Mouse (Mus musculus): ENCODE measurements around the gene Arid1b. TPM values are rescaled to one million over a fixed set of nuclear protein-coding genes. Genes with fewer than 3 reads are reported as not detected.

Gene Arid1b
- polyA plus RNA-seq, 2 experiments, result 14.7 to 20.5 TPM

DNA sequence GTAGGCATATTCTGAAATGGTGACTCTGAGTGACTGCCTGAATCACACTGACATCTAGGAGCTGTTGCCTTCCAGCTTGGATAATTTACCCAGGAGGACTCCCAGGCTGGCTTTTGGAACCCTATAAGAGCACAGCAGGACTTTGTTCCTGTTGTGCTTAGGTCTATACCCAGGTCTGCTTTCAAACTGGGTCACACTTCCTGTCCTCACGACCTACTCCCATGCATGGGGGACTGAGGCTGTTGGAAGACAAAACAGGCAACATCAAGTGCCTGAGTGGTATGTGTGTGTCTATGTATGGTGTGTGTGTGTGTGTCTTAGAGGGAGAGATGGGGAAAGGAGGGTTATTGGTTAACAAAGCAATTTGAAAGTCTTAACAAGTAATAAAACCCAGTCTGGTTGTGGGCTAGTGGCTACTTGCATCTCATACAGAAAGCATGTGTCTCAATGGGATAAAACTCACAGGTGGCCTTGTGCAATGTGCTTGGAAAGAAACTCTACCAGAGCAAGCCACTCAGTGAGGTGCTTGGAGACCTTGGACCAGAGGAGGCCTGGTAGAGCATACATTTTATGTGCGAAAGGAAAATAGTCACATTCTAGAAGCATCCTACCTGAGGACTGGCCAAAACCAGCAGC is 42.2 kb downstream of the Arid1b start:
- H3K27ac ChIP-seq (replicated peaks; ENCODE audit: low read depth, low read length), result no peak overlapping the region
- no peak for DNase-seq (ENCODE audit: low spot score)

DNA sequence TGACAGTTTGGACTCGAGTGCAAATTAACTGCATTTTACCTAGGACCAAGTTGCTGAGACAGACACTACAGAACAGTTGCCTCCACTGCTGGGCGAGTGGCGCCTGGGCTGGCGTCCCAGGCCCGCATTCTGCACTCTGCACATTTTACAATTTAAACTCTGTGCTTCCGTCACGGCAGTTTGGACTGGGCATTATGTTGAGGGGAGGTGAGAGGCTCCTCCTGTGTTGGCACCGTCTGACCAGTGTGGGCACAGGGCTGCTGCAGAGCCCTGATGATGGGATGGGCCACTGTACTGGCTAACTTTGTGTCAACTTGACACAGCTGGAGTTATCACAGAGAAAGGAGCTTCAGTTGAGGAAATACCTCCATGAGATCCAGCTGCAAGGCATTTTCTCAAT is 43.1 kb downstream of the Arid1b start:
- Histone ChIP-seq H3K9ac (ENCODE audit: low read depth, low read length, severe bottlenecking) (no peak overlapping the region), H3K4me3 (replicated peaks; ENCODE audit: low read length) (no peak overlapping the region), H3K9me3 (ENCODE audit: control insufficient read depth, low read length) (no peaks in the 10 kb centered on the region), H3K4me1 (ENCODE audit: control insufficient read depth, insufficient read depth, low read length) (peaks cover 10% of the 10 kb centered on the region), H3K27me3 (ENCODE audit: control insufficient read depth, insufficient read depth, low read length) (no peaks in the 10 kb centered on the region), H3K27ac (replicated peaks; ENCODE audit: low read depth, low read length) (no peak overlapping the region), H3K36me3 (ENCODE audit: control insufficient read depth, insufficient read depth, low read length) (peaks cover 10% of the 10 kb centered on the region; the same call in 1 of the 2 replicates), H3K4me2 (replicated peaks; ENCODE audit: low read depth, low read length, severe bottlenecking) (no peak overlapping the region)
- 48% methylated on average over 8 of the region's 8 CpGs for WGBS
- no peak for TF ChIP-seq POLR2A (IDR thresholded peaks at IDR 0.05; ENCODE audit: borderline replicate concordance, extremely low read depth, insufficient read depth, insufficient read length)
- DNase-seq (ENCODE audit: low spot score) (no peak), ATAC-seq (ENCODE audit: low FRiP score, low read depth) (no peak)

More for the DNA sequence above, 42.2 kb downstream of the Arid1b start:
- Histone ChIP-seq H3K4me3 (replicated peaks; ENCODE audit: low read length) (no peak overlapping the region), H3K27me3 (ENCODE audit: control insufficient read depth, insufficient read depth, low read length) (no peaks in the 10 kb centered on the region), H3K4me1 (ENCODE audit: control insufficient read depth, insufficient read depth, low read length) (peaks cover 10% of the 10 kb centered on the region), H3K36me3 (ENCODE audit: control insufficient read depth, insufficient read depth, low read length) (0 out of 2 replicates have a peak, but pooled peaks cover 4% of the 10 kb centered on the region), H3K9ac (ENCODE audit: low read depth, low read length, severe bottlenecking) (no peak overlapping the region), H3K4me2 (replicated peaks; ENCODE audit: low read depth, low read length, severe bottlenecking) (no peak overlapping the region), H3K9me3 (ENCODE audit: control insufficient read depth, low read length) (no peaks in the 10 kb centered on the region)
- TF ChIP-seq POLR2A (IDR thresholded peaks at IDR 0.05; ENCODE audit: borderline replicate concordance, extremely low read depth, insufficient read depth, insufficient read length), result no peak
- 48% methylated on average over 2 of the region's 2 CpGs for WGBS
- ATAC-seq (ENCODE audit: low FRiP score, low read depth), result no peak

DNA sequence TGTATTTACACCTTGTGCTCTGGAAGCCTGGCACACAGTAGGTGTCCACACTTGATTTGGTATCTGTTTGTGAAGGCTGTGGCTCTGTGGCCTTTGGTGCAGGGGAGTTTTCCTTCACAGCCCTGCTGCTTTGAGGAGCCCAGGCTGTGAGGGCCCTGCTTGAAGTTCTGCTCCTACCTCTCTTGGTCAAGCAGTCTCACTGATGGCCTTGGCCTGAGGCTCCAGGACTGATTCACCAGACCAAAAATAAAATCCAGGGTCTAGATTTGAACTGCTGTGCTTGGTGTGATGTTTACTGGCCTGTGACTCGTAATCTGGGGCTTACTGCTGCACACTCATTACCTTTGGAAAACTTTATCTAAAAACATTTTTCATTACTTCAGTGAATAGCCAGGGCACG is 45.7 kb downstream of the Arid1b start:
- Histone ChIP-seq H3K36me3 (ENCODE audit: control insufficient read depth, insufficient read depth, low read length) (peaks cover 10% of the 10 kb centered on the region; the same call in 1 of the 2 replicates), H3K27me3 (ENCODE audit: control insufficient read depth, insufficient read depth, low read length) (no peaks in the 10 kb centered on the region), H3K27ac (replicated peaks; ENCODE audit: low read depth, low read length) (no peak overlapping the region), H3K4me2 (replicated peaks; ENCODE audit: low read depth, low read length, severe bottlenecking) (no peak overlapping the region), H3K4me1 (ENCODE audit: control insufficient read depth, insufficient read depth, low read length) (peaks cover 22% of the 10 kb centered on the region), H3K9me3 (ENCODE audit: control insufficient read depth, low read length) (no peaks in the 10 kb centered on the region), H3K9ac (ENCODE audit: low read depth, low read length, severe bottlenecking) (no peak overlapping the region), H3K4me3 (replicated peaks; ENCODE audit: low read length) (no peak overlapping the region)
- 68% methylated on average over 2 of the region's 2 CpGs for WGBS
- no peak for DNase-seq (ENCODE audit: low spot score)
- TF ChIP-seq POLR2A (IDR thresholded peaks at IDR 0.05; ENCODE audit: borderline replicate concordance, extremely low read depth, insufficient read depth, insufficient read length), result no peak
- ATAC-seq (ENCODE audit: low FRiP score, low read depth), result no peak

DNA sequence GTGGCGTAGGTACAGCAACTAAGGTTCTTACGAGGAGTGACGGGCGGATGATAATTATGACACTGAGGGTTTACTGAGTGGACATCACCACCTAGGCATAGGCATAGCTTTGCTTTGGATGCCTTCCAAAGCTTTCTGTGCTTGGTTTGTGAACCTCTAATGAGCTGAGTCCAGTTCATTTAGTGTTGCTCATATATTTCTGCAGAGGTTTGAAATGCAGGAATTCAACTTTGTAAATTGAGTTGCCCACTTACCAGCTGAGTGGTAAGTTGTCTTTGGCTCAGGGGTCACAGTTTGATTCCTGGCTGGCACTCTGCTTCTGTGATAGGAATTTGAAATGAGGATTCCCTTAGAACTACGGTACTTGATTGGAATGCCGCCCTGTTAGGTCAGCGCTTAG is 49.7 kb downstream of the Arid1b start:
- H3K9me3 ChIP-seq (ENCODE audit: control insufficient read depth, low read length), result no peaks in the 10 kb centered on the region
- no peak for DNase-seq (ENCODE audit: low spot score)
- no peak overlapping the region for H3K9ac ChIP-seq (ENCODE audit: low read depth, low read length, severe bottlenecking)
- H3K4me2 ChIP-seq (replicated peaks; ENCODE audit: low read depth, low read length, severe bottlenecking), result no peak overlapping the region
- H3K4me3 ChIP-seq (replicated peaks; ENCODE audit: low read length), result no peak overlapping the region
- ATAC-seq (ENCODE audit: low FRiP score, low read depth), result no peak
- H3K36me3 ChIP-seq (ENCODE audit: control insufficient read depth, insufficient read depth, low read length), result peaks cover 13% of the 10 kb centered on the region; the same call in 1 of the 2 replicates
- WGBS, result 71% methylated on average over 7 of the region's 7 CpGs
- no peaks in the 10 kb centered on the region for H3K27me3 ChIP-seq (ENCODE audit: control insufficient read depth, insufficient read depth, low read length)
- TF ChIP-seq POLR2A (IDR thresholded peaks at IDR 0.05; ENCODE audit: borderline replicate concordance, extremely low read depth, insufficient read depth, insufficient read length), result no peak
- no peak overlapping the region for H3K27ac ChIP-seq (replicated peaks; ENCODE audit: low read depth, low read length)
- H3K4me1 ChIP-seq (ENCODE audit: control insufficient read depth, insufficient read depth, low read length), result peaks cover 12% of the 10 kb centered on the region

DNA sequence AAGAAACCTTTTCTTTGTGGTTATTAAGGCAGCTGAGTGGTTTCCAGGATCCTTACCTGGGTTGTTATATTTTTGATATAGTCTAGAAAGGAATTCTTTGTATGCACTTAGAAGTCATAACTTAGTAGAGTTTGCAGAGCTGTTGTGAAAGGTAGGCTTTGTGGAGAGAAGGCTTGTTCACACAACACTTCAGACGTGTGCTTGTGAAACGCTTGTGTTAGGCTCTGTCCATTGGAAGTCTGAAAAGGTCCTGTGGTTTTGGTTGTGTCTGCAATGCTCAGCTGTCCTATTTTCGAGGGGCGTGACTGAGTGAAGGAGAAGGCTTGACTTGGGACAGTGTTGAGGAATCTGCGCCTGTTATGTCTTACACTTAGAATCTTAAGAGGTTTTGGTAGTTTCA is 51.5 kb downstream of the Arid1b start:
- peaks cover 17% of the 10 kb centered on the region for H3K4me1 ChIP-seq (ENCODE audit: control insufficient read depth, insufficient read depth, low read length)
- WGBS, result 85% methylated on average over 5 of the region's 5 CpGs

More for the DNA sequence above, 51.5 kb downstream of the Arid1b start:
- Histone ChIP-seq H3K4me2 (replicated peaks; ENCODE audit: low read depth, low read length, severe bottlenecking) (no peak overlapping the region), H3K27me3 (ENCODE audit: control insufficient read depth, insufficient read depth, low read length) (no peaks in the 10 kb centered on the region), H3K36me3 (ENCODE audit: control insufficient read depth, insufficient read depth, low read length) (peaks cover 13% of the 10 kb centered on the region; the same call in 1 of the 2 replicates), H3K9me3 (ENCODE audit: control insufficient read depth, low read length) (no peaks in the 10 kb centered on the region), H3K27ac (replicated peaks; ENCODE audit: low read depth, low read length) (no peak overlapping the region), H3K4me3 (replicated peaks; ENCODE audit: low read length) (no peak overlapping the region), H3K9ac (ENCODE audit: low read depth, low read length, severe bottlenecking) (no peak overlapping the region)
- ATAC-seq (ENCODE audit: low FRiP score, low read depth), result no peak
- TF ChIP-seq POLR2A (IDR thresholded peaks at IDR 0.05; ENCODE audit: borderline replicate concordance, extremely low read depth, insufficient read depth, insufficient read length), result no peak
- DNase-seq (ENCODE audit: low spot score), result no peak

All from limb, embryonic 14.5 days (tissue).